Mouse (Mus musculus): ENCODE data around the gene Prkaa1.
A peak's percentile ranks its signal among the peaks of the same experiment; 100 is the strongest.
"Not testable (repeated sequence)": the region's sequence is repeated elsewhere in the genome, so short reads cannot be mapped to it uniquely, and the experiment has no call there.

Gene Prkaa1

GRCm38 (mm10) chr15:5129111-5129805 is 14.4 kb upstream of the Prkaa1 start:
- no peak for DNase-seq (ENCODE audit: low spot score)

DNA sequence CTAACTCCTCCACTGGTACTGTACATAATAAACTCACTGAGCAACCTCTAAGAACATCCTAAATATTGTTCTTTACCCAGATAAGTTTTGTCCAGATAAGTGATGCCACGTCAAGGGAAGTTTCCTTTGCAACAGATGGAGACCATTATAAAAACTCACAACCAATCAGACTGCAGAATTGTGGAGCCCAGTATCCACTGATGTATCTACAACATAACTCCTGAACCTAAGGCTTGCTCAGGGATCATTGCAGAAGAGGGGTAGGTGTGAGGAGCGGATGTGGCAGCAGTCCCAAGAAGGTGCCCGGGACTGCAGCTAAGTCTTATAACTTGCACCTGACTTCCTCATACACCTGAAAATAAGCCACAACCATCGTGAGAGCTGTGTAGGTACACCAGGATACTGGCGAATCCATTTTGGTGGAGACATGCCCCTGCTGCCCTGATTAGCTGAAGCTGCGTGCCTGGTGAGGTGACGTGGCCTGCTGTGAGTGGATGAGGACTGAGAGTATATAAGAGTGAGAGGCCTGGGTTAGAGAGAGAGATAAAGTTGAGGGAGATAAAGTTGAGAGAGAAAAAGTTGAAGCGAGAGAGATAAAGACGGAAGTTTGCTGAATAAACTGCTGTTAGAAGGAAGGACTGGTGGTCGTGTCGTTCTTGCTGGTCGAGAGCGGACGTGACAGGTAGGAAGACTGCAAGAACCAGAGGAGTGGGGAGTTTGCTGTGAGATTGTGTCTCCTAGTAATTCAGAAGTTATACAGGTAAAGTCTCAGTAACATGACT is 12.6 kb upstream of the Prkaa1 start:
- DNase-seq (ENCODE audit: low spot score) = not testable (repeated sequence)

GRCm38 (mm10) chr15:5133301-5133700 is 10.4 kb upstream of the Prkaa1 start:
- peak; percentile 47 for DNase-seq (ENCODE audit: low spot score)

DNA sequence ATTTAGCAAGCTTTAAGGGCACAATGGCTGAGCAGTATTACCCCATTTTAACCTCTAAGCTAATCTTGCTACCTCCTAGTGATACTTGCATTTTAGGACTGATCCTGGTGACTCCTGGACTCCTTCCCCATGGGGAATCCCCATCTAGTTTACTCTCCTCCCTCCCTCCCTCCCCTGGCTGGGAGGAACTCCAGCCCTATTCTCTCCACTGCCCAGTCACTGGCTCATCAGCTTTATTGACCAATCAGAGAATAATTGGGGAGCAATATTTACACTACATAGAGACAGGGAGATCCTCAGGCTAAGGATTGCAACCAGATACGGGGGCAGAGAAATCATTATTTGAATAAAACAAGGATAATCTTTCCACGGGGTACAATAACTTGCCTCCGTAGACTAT is 9.5 kb upstream of the Prkaa1 start:
- DNase-seq (ENCODE audit: low spot score) = no peak

GRCm38 (mm10) chr15:5134945-5135483 is 8.6 kb upstream of the Prkaa1 start:
- no peak for DNase-seq (ENCODE audit: low spot score)

- DNase-seq (ENCODE audit: low spot score) = no peak
Measured at GRCm38 (mm10) chr15:5138021-5138856, 5.4 kb upstream of the Prkaa1 start.

- DNase-seq (ENCODE audit: low spot score) = no peak
Measured at GRCm38 (mm10) chr15:5139366-5139765, 4.3 kb upstream of the Prkaa1 start.

DNA sequence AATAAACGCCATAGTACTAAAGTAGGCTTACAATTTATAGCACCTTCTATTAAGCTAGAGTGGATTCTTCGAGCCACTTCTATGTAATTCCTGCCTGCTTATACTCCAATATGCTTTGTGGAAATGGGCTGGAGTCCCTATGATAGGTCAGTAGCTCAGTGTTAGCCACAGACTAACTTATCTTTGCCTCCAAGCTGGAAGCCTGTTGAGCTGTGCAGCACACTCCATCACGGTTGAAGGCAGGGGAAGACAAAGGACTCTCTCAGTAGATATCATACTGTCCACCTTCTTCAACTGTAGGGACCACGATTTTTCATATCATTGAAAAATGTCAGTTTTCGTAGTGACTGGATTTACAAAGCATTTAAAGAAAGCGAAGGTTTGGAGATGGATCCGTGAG is 3.8 kb upstream of the Prkaa1 start:
- no peak for DNase-seq (ENCODE audit: low spot score)

DNA sequence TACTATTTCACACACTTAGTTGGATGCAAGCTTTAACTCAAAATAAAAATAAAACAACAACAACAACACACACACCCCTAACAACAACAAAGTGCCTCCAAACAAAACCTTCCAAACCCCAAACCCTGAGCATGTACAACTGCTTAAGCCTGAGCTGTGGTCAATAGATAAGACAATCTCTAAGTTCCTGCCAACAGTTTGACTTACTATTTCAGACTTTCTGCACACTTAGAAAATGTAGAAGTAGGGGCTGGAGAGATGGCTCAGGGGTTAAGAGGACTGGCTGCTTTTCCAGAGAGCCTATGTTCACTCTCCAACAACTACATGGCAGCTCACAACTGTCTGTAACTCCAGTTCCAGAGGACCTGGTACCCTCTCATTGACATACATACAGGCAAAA is 3.3 kb upstream of the Prkaa1 start:
- DNase-seq (ENCODE audit: low spot score) = no peak

GRCm38 (mm10) chr15:5142047-5142446 is 1.6 kb upstream of the Prkaa1 start:
- DNase-seq (ENCODE audit: low spot score) = no peak

DNA sequence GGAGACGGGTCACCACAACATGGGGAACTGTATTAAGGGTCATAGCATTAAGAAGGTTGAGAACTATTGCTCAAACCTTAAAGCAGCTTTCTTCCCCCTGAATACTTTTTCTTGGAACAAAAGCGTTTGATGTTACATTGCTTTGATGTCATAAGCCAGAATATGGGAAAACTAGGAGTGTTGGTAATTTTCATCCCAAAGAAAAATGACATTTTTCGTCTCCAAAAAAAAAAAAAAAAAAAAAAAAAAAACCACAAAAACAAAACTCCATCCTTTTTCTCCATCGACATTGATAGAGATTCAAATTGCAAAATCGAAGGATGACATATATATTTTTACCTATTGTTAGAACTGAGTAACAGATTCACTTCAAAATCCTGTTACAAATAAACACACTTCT is 947 bp upstream of the Prkaa1 start:
- DNase-seq (ENCODE audit: low spot score) = no peak

DNA sequence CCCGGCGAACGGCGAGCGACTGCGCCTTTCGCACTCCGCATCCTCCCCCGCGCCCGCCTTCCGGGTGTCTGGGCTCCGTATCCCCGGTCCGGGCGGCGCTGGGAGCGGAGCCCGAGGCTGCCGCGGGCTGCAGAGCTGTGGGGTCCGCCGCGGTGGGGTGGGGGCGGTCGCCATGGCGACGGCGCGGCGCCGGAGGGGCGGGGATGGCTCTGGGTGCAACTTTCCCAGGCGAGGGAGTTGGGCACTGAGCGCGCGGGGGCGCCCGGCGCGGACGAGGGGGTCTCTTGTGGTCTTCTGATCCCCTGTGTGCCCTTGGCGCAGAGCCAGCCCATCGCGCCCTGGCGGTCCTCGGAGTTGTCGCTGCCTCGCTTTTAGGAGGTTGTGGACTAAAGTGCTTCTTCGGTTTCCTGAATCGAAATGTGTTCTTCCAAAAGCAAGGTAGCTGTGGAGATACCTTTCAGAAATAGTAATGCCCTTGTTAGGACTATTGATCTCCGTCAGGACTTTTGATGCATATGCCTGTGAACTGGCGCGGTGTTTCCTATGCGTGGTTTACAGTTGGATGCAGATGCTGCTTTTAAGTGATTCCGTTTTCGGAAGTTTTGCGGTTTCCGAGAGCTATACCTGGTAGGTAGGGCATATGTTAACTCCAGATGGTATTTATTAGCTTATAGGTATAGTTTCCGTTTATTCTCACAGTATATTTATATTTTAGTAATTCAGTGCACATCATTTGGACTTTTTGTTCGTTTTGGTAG is 539 bp downstream of the Prkaa1 start:
- peak; percentile 82 for DNase-seq (ENCODE audit: low spot score)

GRCm38 (mm10) chr15:5145196-5145945 is 1.7 kb downstream of the Prkaa1 start:
- no peak for DNase-seq (ENCODE audit: low spot score)

GRCm38 (mm10) chr15:5149187-5149586 is 5.5 kb downstream of the Prkaa1 start:
- DNase-seq (ENCODE audit: low spot score) = no peak

GRCm38 (mm10) chr15:5152171-5152570 is 8.5 kb downstream of the Prkaa1 start:
- no peak for DNase-seq (ENCODE audit: low spot score)

DNA sequence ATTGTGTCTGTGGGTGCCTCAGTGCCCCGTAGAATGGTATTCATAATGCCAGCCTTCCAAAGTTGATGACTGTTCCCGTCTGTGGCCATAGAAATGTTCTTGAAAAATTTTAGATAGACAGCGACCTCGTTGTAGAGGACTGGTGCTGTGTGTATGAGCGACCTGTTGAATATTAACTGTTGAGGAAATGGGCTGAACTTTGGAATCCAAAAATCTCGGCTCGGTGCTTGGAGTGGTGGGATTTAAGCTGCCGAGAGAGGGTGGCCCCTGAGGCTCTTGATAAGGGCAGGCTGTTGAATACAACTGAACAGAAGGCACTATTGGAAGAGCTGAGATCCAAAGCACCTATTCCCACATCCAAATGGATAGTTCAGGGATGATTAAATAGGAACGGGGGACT is 11.0 kb downstream of the Prkaa1 start:
- peak; percentile 74 for DNase-seq (ENCODE audit: low spot score)

DNA sequence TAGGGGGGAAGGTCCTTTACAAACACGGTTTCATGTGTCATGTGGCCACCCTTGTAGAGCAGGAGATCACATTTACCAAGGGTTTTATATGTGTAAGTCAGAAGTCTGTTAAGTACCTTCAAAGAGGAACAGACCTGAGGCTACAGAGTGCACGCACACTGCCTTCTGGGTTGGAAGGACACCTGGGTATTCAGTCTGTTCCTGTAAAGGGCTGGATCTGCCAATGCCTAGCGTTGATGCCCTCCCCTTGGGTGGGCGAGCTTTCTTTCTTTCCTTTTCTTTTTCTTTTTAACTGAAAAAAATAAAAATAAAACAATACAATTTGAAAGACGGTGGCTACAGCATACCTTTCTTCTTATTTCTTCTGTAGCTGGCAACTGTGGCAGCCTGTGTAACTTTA is 11.4 kb downstream of the Prkaa1 start:
- no peak for DNase-seq (ENCODE audit: low spot score)

DNA sequence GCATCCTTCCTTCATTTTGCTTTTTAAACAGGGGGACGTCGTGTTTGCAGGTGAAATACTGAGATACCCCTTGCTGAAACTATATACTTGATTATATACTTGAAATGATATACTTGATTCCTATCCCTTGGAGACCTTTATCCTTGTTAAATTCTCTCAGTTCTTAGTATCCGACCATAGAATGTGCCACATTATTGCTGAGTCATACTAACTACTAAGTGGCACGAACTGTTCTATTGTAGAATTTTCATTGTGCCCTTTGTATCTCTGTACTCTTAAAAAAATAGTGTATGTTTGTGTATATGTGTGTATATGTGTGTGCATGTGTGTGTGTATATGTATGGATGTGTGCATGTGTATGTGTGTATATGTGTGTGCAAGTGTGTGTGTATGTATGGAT is 12.7 kb downstream of the Prkaa1 start:
- DNase-seq (ENCODE audit: low spot score) = no peak

DNA sequence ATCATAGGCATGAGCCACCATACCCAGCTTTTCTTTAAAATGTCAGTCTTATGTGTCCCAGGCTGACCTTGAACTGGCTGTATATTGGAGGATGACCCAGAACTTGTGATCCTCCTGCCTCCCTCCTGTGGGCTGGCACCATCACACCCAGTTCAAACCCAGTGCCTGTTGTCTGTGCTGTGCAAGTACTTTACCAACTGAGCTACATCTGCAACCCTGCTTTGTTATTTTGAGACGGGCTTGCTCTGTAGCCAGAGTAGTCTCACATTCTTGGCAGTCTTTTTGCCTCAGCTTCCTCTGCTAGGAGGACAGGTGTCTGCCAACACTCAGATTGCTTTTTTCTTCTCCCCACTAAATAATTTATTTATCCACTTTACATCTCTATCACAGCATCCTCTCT is 13.7 kb downstream of the Prkaa1 start:
- DNase-seq (ENCODE audit: low spot score) = no peak

DNA sequence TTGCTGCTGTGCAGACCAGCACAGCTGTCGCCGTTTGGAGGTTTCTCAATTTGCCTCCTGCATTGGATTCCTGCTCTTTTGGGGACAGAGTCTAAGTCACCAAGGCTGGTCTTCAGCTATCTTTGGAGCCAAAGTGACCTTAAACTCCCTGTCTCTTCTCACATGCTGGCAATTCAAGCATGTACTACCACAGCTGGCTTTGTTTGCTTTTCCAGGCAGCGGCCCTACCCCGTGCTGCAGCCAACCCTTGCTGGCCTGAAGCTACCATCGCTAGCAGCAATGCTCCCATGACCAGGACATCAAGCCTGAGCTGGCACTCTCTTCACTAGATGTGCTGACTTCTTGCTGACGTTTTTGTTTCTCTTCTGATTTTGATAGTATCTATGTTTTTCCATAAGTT is 15.2 kb downstream of the Prkaa1 start:
- DNase-seq (ENCODE audit: low spot score) = no peak
